Mouse (Mus musculus): Measurements from ENCODE around the gene Sema3f. TPM values are rescaled to one million over a fixed set of nuclear protein-coding genes. Genes with fewer than 3 reads are reported as not detected.

The Sema3f gene
- polyA plus RNA-seq (2016; fragmentation: Nextera tagmentation; extraction: Ambion mirVana) = 4.7 and 13.2 TPM in 2 replicates

- peaks cover 70% of the 10 kb centered on the region for H3K27me3 ChIP-seq (ENCODE audit: insufficient read depth, poor library complexity, severe bottlenecking)
Observed at GRCm38 (mm10) chr9:107709697-107710483, at the start of gene Sema3f. Gene Sema3f (minus strand): TSS chr9:107710475.

GRCm38 (mm10) chr9:107759593-107759992, 49.3 kb upstream of the Sema3f start:
- DNase-seq (ENCODE audit: low spot score) = no peak
- no peaks in the 10 kb centered on the region for H3K9me3 ChIP-seq
- WGBS = 93% methylated on average over 6 of the region's 6 CpGs

More at GRCm38 (mm10) chr9:107709697-107710483, at the start of gene Sema3f:
- Histone ChIP-seq H3K4me3 (peak within 1 kb of the TSS; percentile 76), H3K4me1 (peaks cover 73% of the 10 kb centered on the region), H3K9me3 (no peaks in the 10 kb centered on the region), H3K36me3 (peaks cover 5% of the 10 kb centered on the region; the same call in 1 of the 2 replicates), H3K27ac (peak within 1 kb of the TSS; percentile 89)
- DNase-seq (ENCODE audit: low spot score) = peak; percentile 91
- WGBS = 2% methylated on average over 84 of the region's 86 CpGs

GRCm38 (mm10) chr9:107750378-107750777, 40.1 kb upstream of the Sema3f start:
- Histone ChIP-seq H3K27ac (no peak overlapping the region), H3K36me3 (peaks cover 97% of the 10 kb centered on the region), H3K4me1 (no peaks in the 10 kb centered on the region), H3K27me3 (ENCODE audit: insufficient read depth, poor library complexity, severe bottlenecking) (no peaks in the 10 kb centered on the region), H3K4me3 (no peak overlapping the region), H3K9me3 (no peaks in the 10 kb centered on the region)
- no peak for DNase-seq (ENCODE audit: low spot score)
- WGBS = 96% methylated on average over 5 of the region's 5 CpGs

More at GRCm38 (mm10) chr9:107759593-107759992, 49.3 kb upstream of the Sema3f start:
- Histone ChIP-seq H3K27me3 (ENCODE audit: insufficient read depth, poor library complexity, severe bottlenecking) (no peaks in the 10 kb centered on the region), H3K4me3 (no peak overlapping the region), H3K36me3 (peaks cover 99% of the 10 kb centered on the region), H3K27ac (no peak overlapping the region), H3K4me1 (no peaks in the 10 kb centered on the region)

DNA sequence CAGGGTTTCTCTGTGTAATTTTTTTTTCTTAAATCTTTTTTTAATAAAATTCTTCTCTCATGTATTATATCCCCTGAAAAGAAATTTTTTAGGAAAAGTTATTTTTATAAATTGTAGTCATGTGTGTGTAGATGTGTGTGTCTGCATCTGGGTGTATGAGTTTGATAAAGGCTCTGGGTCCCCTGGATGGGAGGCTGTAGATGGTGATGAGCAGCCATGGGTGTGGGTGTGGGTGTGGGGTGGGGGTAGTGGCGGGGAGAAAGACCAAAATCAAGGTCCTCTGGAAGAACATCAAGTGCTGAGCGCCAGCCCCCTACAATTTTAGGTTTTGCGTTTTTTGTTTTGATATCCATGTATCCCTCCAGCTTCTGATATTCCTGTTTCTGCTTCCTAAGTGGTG, 37.8 kb upstream of the Sema3f start:
- Histone ChIP-seq H3K36me3 (peaks cover 99% of the 10 kb centered on the region), H3K4me3 (no peak overlapping the region), H3K27me3 (ENCODE audit: insufficient read depth, poor library complexity, severe bottlenecking) (no peaks in the 10 kb centered on the region), H3K27ac (no peak overlapping the region), H3K9me3 (no peaks in the 10 kb centered on the region), H3K4me1 (no peaks in the 10 kb centered on the region)
- 92% methylated on average over 3 of the region's 3 CpGs for WGBS
- no peak for DNase-seq (ENCODE audit: low spot score)

- no peak overlapping the region for H3K4me3 ChIP-seq
- H3K4me1 ChIP-seq = no peaks in the 10 kb centered on the region
- H3K36me3 ChIP-seq = peaks cover 99% of the 10 kb centered on the region
- WGBS = 94% methylated on average over 1 of the region's 1 CpGs
- H3K27ac ChIP-seq = no peak overlapping the region
- DNase-seq (ENCODE audit: low spot score) = no peak
- no peaks in the 10 kb centered on the region for H3K9me3 ChIP-seq
- H3K27me3 ChIP-seq (ENCODE audit: insufficient read depth, poor library complexity, severe bottlenecking) = no peaks in the 10 kb centered on the region
Observed at GRCm38 (mm10) chr9:107747310-107747709, 37.0 kb upstream of the Sema3f start.

DNA sequence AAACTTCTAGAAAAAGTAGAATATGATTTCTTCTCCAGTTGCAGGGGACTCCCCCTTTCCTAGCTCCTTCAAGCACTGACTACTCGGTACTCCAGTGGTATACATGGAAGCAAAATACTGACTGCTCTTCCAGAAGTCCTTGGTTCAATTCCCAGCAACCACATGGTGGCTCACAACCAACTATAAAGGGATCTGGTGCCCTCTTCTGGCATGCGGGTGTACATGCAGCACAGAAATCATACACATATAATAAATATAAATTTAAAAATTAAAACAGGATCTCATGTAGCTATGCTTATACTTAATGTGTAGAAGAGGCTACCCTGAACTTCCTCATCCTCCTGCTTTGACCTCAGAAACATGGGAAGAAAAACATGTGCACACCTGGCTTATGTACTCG, 36.4 kb upstream of the Sema3f start:
- Histone ChIP-seq H3K4me1 (no peaks in the 10 kb centered on the region), H3K36me3 (peaks cover 99% of the 10 kb centered on the region), H3K27ac (no peak overlapping the region), H3K27me3 (ENCODE audit: insufficient read depth, poor library complexity, severe bottlenecking) (no peaks in the 10 kb centered on the region), H3K4me3 (no peak overlapping the region), H3K9me3 (no peaks in the 10 kb centered on the region)
- DNase-seq (ENCODE audit: low spot score) = no peak
- 93% methylated on average over 3 of the region's 3 CpGs for WGBS

GRCm38 (mm10) chr9:107744061-107744460, 33.8 kb upstream of the Sema3f start:
- no peak for DNase-seq (ENCODE audit: low spot score)
- H3K9me3 ChIP-seq = no peaks in the 10 kb centered on the region
- H3K27me3 ChIP-seq (ENCODE audit: insufficient read depth, poor library complexity, severe bottlenecking) = no peaks in the 10 kb centered on the region
- H3K4me1 ChIP-seq = no peaks in the 10 kb centered on the region
- peaks cover 99% of the 10 kb centered on the region for H3K36me3 ChIP-seq
- no peak overlapping the region for H3K27ac ChIP-seq
- 93% methylated on average over 6 of the region's 6 CpGs for WGBS
- no peak overlapping the region for H3K4me3 ChIP-seq

DNA sequence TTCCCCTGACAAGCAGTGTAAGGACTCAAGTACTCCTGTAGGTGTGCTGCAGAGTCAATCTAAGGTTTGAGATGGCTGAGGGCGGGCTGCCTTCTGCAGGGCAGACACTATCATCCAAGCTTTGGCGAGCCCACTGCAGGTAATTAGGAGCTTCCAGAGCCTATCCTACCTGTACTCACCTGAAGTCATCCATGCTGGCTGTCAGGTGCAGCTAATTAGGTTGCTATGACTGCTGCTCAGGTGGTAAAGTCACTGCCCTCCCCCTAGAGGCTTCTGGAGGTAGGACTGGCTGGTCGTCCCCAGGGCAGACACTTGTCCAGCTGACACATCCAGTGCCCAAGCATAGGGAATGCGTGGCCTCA, 28.5 kb upstream of the Sema3f start:
- Histone ChIP-seq H3K9me3 (no peaks in the 10 kb centered on the region), H3K4me3 (no peak overlapping the region), H3K4me1 (peaks cover 42% of the 10 kb centered on the region), H3K27me3 (ENCODE audit: insufficient read depth, poor library complexity, severe bottlenecking) (peaks cover 26% of the 10 kb centered on the region), H3K36me3 (peaks cover 56% of the 10 kb centered on the region), H3K27ac (no peak overlapping the region)
- WGBS = 53% methylated on average over 4 of the region's 4 CpGs
- DNase-seq (ENCODE audit: low spot score) = no peak

DNA sequence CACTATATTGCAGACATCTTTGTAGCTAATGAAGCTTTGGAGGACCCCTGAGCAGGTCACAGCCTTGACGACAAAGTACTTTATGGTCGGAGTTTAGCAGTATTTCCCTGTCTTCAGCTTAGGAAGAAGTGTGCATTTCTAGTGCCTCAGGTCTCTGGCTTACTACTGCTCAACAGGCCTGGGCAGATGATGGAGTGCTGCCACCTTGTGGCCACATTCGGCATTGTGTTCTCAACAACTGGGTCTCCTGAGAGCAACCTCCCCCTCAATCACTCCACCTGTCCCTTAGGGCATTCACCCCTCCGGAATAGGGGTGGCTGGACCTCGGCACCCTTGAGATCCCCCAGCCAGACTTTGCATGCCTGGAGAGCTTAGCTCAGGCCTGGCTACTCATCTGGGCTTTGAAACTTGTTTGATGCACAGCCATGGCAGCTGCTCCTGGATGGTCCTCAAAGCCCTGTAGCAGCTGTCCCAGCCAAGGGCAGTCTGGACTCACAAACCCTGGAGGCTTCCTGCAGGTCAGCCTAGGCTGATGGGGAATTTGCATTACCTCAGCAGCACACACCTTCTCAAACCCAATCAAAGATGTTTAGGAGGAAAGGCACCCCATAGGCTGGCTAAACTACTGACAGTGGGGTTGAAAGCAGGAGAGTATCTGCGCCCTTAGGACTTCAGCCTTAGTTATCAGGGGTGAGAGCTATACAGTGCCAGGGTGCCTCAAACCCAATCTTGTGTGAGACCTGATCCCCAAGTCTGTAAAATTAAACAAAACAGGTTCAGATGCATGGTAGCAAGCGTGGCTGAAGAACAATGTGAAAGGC, 28.0 kb upstream of the Sema3f start:
- 24% methylated on average over 7 of the region's 7 CpGs for WGBS
- Histone ChIP-seq H3K27me3 (ENCODE audit: insufficient read depth, poor library complexity, severe bottlenecking) (peaks cover 26% of the 10 kb centered on the region), H3K27ac (no peak overlapping the region), H3K4me1 (peaks cover 42% of the 10 kb centered on the region), H3K36me3 (peaks cover 50% of the 10 kb centered on the region), H3K9me3 (no peaks in the 10 kb centered on the region), H3K4me3 (no peak overlapping the region)
- DNase-seq (ENCODE audit: low spot score) = peak; percentile 95

DNA sequence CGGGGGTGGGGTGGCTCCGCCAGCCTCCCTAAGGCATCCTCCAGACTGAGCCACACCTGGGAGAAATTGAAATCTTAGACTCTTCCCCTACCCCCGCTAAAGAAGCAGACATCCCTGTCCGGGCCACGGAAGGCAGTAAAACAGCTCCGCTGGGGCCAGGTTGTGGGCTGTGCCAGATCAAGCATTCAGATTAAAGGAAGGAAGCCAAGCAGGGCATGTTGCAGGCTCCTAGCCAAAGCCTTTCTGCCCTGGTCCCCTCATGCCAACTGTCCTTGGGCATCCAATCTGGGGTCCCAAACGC, 25.9 kb upstream of the Sema3f start:
- H3K4me3 ChIP-seq = peak overlapping the region; percentile 27
- DNase-seq (ENCODE audit: low spot score) = no peak
- peaks cover 29% of the 10 kb centered on the region for H3K36me3 ChIP-seq
- peaks cover 26% of the 10 kb centered on the region for H3K27me3 ChIP-seq (ENCODE audit: insufficient read depth, poor library complexity, severe bottlenecking)
- peaks cover 43% of the 10 kb centered on the region for H3K4me1 ChIP-seq
- WGBS = 2% methylated on average over 7 of the region's 7 CpGs
- H3K27ac ChIP-seq = 0 out of 2 replicates have a peak overlapping the region, but pooled peaks have one; percentile 47
- H3K9me3 ChIP-seq = no peaks in the 10 kb centered on the region

- no peak for DNase-seq (ENCODE audit: low spot score)
- WGBS = 4% methylated on average over 17 of the region's 17 CpGs
- Histone ChIP-seq H3K4me1 (peaks cover 48% of the 10 kb centered on the region), H3K4me3 (peak overlapping the region; percentile 27), H3K9me3 (no peaks in the 10 kb centered on the region), H3K27me3 (ENCODE audit: insufficient read depth, poor library complexity, severe bottlenecking) (peaks cover 26% of the 10 kb centered on the region), H3K27ac (0 out of 2 replicates have a peak overlapping the region, but pooled peaks have one; percentile 36), H3K36me3 (peaks cover 23% of the 10 kb centered on the region)
Observed at GRCm38 (mm10) chr9:107735356-107736184, 25.3 kb upstream of the Sema3f start.

DNA sequence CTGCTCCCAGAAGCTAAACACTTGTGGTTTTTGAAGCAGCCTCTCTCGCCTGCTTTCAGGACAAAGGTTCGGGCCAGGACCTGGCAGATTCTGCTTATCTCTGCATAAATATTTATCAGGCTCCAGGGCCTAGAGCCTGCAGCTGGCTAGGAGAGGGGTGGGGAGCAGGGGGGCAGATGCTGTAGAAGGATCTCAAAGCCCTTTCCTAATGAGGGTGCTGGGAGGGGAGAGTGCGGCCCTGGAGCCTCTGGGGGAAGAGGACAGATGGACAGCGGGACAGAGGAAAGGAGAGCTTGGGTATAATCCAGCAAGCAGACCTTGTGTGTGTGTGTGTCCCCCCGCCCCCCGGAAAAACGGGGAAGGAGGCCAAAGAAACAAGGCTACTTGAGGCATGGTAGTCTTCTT, 24.3 kb upstream of the Sema3f start:
- Histone ChIP-seq H3K27ac (peak overlapping the region; percentile 3; the same call in 1 of the 2 replicates), H3K27me3 (ENCODE audit: insufficient read depth, poor library complexity, severe bottlenecking) (peaks cover 26% of the 10 kb centered on the region), H3K4me3 (no peak overlapping the region), H3K9me3 (no peaks in the 10 kb centered on the region), H3K36me3 (peaks cover 13% of the 10 kb centered on the region), H3K4me1 (peaks cover 49% of the 10 kb centered on the region)
- no peak for DNase-seq (ENCODE audit: low spot score)
- WGBS = 21% methylated on average over 7 of the region's 7 CpGs
